Mouse (Mus musculus) CH12.LX (cell line): Measurements from ENCODE around the gene Dhdh.
"Not testable (repeated sequence)": the region's sequence is repeated elsewhere in the genome, so short reads cannot be mapped to it uniquely, and the experiment has no call there.

Experiments
- CHD1 ChIP-seq: IDR thresholded peaks from 2 replicates; pipeline ENCODE4 v1.6.1; 2012; ENCODE audit warnings: low read depth, low read length, improper control_type of control experiment, inconsistent platforms
- CTCF ChIP-seq, 2 experiments: IDR thresholded peaks in 1 of 2; conservative IDR thresholded peaks in 1 of 2; 2 replicates each; pipeline ENCODE4 v1.5.1; 2011 to 2012; ENCODE audit warnings: low read depth in 2 of 2, low read length in 2 of 2, improper control_type of control experiment in 1 of 2, inconsistent platforms in 1 of 2, mild to moderate bottlenecking in 1 of 2, moderate library complexity in 1 of 2
- EP300 ChIP-seq: IDR thresholded peaks from 2 replicates; pipeline ENCODE4 v1.6.1; 2011; ENCODE audit warnings: low read length, improper control_type of control experiment
- MAX ChIP-seq: IDR thresholded peaks from 2 replicates; pipeline ENCODE4 v1.6.1; 2011; ENCODE audit warnings: low read length, improper control_type of control experiment
- MYC ChIP-seq: IDR thresholded peaks from 2 replicates; pipeline ENCODE4 v1.6.1; 2011; ENCODE audit warnings: low read depth, mild to moderate bottlenecking, improper control_type of control experiment, low read length
- POLR2A ChIP-seq: IDR thresholded peaks from 2 replicates; pipeline ENCODE4 v1.6.1; 2011; ENCODE audit warnings: low read depth, mild to moderate bottlenecking, improper control_type of control experiment, low read length
- SMC3 ChIP-seq: IDR thresholded peaks from 2 replicates; pipeline ENCODE4 v1.6.1; 2011; ENCODE audit warnings: low read depth, low read length, improper control_type of control experiment
- TCF12 ChIP-seq: IDR thresholded peaks from 2 replicates; pipeline ENCODE4 v1.6.1; 2014; ENCODE audit warnings: low read depth, mild to moderate bottlenecking, inconsistent platforms, low read length, improper control_type of control experiment
- USF1 ChIP-seq: IDR thresholded peaks from 2 replicates; pipeline ENCODE4 v1.6.1; 2014; ENCODE audit warnings: low read depth, mild to moderate bottlenecking, inconsistent platforms, low read length, improper control_type of control experiment
- ZC3H11A ChIP-seq: IDR thresholded peaks from 2 replicates; pipeline ENCODE4 v1.6.1; 2012; ENCODE audit warnings: low read depth, mild to moderate bottlenecking, inconsistent platforms, low read length, improper control_type of control experiment
- ZKSCAN1 ChIP-seq: IDR thresholded peaks from 2 replicates; pipeline ENCODE4 v1.6.1; 2012; ENCODE audit warnings: low read depth, inconsistent platforms, low read length, improper control_type of control experiment, borderline replicate concordance
- ZNF384 ChIP-seq: IDR thresholded peaks from 2 replicates; pipeline ENCODE4 v1.6.1; 2012; ENCODE audit warnings: low read depth, low read length, improper control_type of control experiment, inconsistent platforms

GRCm38 (mm10) chr7:45484985-45485384 is 3.6 kb downstream of the Dhdh start:
- TF ChIP-seq POLR2A; ZKSCAN1; CTCF (conservative IDR thresholded peaks at IDR 0.05 in 1 of 2, IDR thresholded peaks at IDR 0.05 in 1 of 2; ENCODE audit: low read depth in 2 of 2, low read length in 2 of 2); USF1; CHD1; MAX; ZNF384; EP300; MYC; ZC3H11A; SMC3; TCF12: not testable (repeated sequence)
